Mouse (Mus musculus): ENCODE measurements around the gene Six1. TPM values are rescaled to one million over a fixed set of nuclear protein-coding genes. Genes with fewer than 3 reads are reported as not detected.

The Six1 gene
- polyA plus RNA-seq, 1 experiment, result 0.94 TPM

DNA sequence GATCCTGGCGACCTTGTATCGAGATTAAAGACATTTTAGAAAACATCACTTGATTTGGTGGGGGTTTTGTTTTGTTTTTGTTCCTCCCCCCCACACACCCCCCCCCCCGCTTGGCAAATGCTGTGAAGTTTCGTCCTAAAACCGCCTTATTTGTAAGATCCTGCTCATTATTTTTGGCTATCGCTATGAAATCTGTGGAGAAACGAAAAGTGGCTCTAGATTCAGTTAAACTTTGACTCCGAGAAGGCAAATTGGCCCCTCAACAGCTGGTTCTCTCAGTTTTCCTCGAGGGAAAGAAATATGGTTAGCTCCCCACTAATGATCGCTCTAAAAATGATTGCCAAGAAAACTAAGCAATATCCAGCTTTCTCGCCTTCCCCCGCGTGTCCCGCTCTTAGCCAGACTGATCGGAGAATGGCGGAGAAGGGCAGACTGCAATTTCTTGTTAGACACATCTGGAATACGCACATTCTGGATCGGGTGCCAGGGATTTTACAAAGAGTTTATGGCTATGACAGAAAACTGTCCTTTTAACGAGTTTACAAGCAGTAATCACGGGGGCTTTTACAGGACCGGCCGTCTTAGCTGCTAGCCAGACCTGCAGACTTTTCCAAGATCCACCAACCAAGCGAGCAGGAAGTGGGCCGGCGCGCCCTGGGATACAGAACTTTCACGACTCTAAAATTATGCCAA, 13.0 kb downstream of the Six1 start:
- DNase-seq (ENCODE audit: low read depth), result peak; percentile 53
- TF ChIP-seq POLR2A (IDR thresholded peaks at IDR 0.05; ENCODE audit: borderline replicate concordance, extremely low read depth, insufficient read depth, insufficient read length, poor library complexity, severe bottlenecking) (no peak), CTCF (IDR thresholded peaks at IDR 0.05; ENCODE audit: borderline replicate concordance, extremely low read depth, insufficient read depth, insufficient read length) (no peak)

DNA sequence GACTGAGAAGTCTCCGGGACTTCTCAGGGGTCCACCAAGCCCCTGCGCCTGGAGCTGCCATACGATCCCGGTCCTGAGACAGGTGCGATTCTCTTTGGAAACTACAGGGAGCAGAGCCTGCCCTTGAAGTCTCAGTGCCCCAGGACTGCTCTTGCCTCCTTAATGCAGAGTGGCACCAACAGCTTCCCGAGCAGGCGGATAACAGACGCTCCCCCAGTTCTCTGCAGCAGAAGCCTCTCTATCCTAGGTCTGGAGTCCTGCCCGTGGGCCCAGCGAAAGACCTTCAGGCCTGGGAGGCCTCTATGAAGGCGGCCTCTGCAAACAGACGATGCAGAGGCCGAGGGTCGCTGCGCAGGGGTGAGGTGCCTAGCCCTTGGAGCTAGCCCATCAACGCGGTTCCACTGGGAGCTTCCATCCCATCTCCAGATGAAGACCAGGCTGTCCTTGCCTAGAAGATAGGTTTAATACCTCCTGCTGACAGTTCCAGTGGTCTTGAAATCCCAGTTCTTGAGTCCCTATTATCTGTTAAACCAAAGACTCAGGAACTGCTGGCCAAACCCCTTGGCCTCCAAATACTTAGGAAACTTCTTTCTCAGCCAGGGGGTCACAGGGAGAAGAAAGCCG, 13.6 kb downstream of the Six1 start:
- no peak for TF ChIP-seq POLR2A (IDR thresholded peaks at IDR 0.05; ENCODE audit: borderline replicate concordance, extremely low read depth, insufficient read depth, insufficient read length, poor library complexity, severe bottlenecking)
- TF ChIP-seq CTCF (IDR thresholded peaks at IDR 0.05; ENCODE audit: borderline replicate concordance, extremely low read depth, insufficient read depth, insufficient read length), result no peak
- DNase-seq (ENCODE audit: low read depth), result peak; percentile 29

DNA sequence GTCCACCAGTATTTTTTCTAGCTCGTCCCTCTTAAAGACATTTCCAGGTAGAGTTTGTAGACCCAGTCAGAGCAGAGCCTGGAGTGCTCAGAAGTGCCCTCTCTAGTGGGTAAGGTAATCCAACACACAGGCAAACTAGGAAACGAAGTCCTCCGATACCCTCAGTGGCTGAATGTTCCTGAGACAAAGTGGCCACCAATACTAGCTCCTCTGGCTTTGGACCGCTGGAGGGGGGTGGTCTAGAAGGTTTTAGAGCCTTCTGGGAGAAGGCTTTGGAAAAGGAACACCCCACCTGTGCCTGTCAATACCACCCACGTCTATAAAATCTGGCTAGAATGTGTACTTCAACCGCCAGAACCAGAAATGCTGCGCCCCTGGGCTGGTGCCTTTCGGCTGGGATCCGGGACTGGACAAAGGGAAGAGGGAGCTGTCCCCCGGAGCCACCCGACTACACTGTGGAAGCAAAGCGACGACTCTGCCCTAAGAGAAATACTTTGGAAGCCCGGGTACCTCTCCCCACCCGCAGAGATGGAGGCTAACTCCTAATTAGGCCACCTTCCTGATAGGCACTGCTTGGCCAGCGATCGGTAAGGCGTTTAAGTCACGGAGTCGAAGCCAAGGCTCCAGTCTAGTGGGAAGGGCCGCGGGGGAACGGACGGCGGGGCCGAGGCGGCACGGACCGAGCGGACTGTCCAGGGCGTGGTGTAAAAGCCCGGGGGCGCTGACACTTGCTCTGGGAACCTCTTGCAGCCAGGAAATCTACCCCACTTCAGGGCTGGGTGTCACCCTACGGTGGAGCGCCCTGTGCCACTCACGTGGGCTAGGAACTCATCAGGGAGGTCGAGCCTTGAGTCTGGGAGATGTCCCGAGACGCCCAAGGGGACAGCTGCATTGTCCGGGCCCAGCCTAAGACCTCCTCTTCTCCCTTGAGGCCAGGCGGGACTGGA, 14.4 kb downstream of the Six1 start:
- no peak for TF ChIP-seq POLR2A (IDR thresholded peaks at IDR 0.05; ENCODE audit: borderline replicate concordance, extremely low read depth, insufficient read depth, insufficient read length, poor library complexity, severe bottlenecking)
- peak; percentile 37 for DNase-seq (ENCODE audit: low read depth)

DNA sequence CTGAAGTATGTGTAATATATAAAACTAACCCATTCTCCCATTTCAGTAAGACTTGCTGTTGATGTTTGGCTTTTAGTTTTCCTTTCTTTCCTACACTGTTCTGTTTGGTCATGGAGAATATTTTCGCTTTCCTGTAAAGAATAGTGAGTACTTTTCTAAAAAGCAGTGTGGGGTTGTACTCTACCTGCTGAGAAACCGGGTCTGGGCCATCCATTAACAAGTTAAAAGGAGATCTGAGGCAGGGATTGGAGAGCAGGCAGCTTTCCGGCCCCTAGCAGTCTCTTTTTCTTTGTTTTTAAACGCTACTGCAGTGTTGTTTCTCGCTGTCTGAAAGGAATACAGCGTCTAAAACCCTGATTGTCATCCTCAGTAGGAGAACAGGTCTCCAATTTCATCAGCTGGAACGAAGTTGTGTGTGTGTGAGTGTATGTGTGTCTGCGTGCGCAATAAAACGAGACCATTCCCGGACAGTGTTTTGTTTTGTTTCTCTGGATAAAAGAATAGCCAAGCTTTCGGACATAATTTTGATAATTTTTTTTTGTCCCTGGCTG, 15.2 kb downstream of the Six1 start:
- peak; percentile 39 for DNase-seq (ENCODE audit: low read depth)
- TF ChIP-seq POLR2A (IDR thresholded peaks at IDR 0.05; ENCODE audit: borderline replicate concordance, extremely low read depth, insufficient read depth, insufficient read length, poor library complexity, severe bottlenecking) (no peak), CTCF (IDR thresholded peaks at IDR 0.05; ENCODE audit: borderline replicate concordance, extremely low read depth, insufficient read depth, insufficient read length) (no peak)

- TF ChIP-seq CTCF (IDR thresholded peaks at IDR 0.05; ENCODE audit: borderline replicate concordance, extremely low read depth, insufficient read depth, insufficient read length) (no peak), POLR2A (IDR thresholded peaks at IDR 0.05; ENCODE audit: borderline replicate concordance, extremely low read depth, insufficient read depth, insufficient read length, poor library complexity, severe bottlenecking) (no peak)
Measured at GRCm38 (mm10) chr12:73037385-73038160, 16.1 kb downstream of the Six1 start.

GRCm38 (mm10) chr12:73034901-73035895, 18.5 kb downstream of the Six1 start:
- no peak for TF ChIP-seq CTCF (IDR thresholded peaks at IDR 0.05; ENCODE audit: borderline replicate concordance, extremely low read depth, insufficient read depth, insufficient read length)
- TF ChIP-seq POLR2A (IDR thresholded peaks at IDR 0.05; ENCODE audit: borderline replicate concordance, extremely low read depth, insufficient read depth, insufficient read length, poor library complexity, severe bottlenecking), result no peak
- no peak for DNase-seq (ENCODE audit: low read depth)

More at GRCm38 (mm10) chr12:73037385-73038160, 16.1 kb downstream of the Six1 start:
- DNase-seq (ENCODE audit: low read depth), result peak; percentile 29

DNA sequence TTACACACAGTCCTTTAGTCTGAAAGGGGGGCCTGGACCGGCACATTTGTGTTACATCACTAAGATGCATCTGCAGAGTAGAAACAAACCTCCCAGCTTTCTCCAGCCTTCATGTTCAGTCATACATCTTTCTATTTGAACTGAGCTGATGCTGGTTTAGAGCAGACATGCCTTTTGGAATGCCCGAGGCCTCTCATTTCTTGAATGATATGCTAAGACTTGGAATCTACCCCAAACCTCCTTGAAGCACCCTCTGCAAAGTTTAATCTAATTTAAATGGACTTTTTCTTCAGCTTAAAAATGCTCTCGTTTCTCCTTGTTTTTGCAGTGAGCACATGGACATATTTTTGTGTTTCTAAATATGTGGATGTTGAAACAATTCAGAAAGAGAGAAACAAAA, 21.0 kb downstream of the Six1 start:
- TF ChIP-seq POLR2A (IDR thresholded peaks at IDR 0.05; ENCODE audit: borderline replicate concordance, extremely low read depth, insufficient read depth, insufficient read length, poor library complexity, severe bottlenecking) (no peak), CTCF (IDR thresholded peaks at IDR 0.05; ENCODE audit: borderline replicate concordance, extremely low read depth, insufficient read depth, insufficient read length) (no peak)
- no peak for DNase-seq (ENCODE audit: low read depth)

DNA sequence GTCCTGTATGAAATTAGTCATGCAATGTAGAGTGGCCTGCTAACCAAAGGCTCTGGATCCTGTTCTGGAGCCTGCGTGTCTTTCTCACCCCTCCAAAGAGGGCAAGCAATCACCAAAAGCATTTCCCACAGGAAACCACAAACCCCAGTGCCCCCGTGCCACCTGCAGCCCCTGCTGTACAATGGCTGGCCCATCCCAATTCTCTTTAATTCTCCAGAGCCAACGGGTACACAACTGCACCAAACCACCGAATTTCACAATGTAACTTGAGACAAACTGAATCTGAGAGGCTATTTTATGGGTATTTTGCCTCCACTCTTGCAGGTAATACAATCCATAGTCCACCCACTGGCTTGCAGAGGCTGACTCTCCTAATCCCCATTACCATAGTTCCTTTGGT, 22.4 kb downstream of the Six1 start:
- DNase-seq (ENCODE audit: low read depth), result no peak
- no peak for TF ChIP-seq POLR2A (IDR thresholded peaks at IDR 0.05; ENCODE audit: borderline replicate concordance, extremely low read depth, insufficient read depth, insufficient read length, poor library complexity, severe bottlenecking)
- no peak for TF ChIP-seq CTCF (IDR thresholded peaks at IDR 0.05; ENCODE audit: borderline replicate concordance, extremely low read depth, insufficient read depth, insufficient read length)

DNA sequence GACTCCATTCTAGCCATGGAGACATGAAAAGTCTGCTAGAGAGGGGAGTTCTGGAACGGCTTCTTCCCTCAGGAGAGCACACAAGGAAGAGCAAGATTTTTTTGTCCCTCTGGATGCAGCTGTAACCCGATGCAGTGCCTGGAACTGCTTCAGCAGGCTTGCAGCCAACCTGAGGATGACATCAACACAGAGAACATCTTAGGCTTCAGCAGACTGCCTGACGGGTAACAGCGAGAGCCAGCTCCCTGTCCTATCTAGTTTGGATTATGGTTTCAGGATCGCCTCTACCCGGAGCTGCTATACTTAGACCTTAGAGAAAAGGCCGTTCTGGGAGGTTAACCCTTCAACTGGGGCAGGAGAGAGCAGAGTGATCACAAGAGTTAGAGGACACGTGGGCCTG, 28.2 kb downstream of the Six1 start:
- peak; percentile 25 for DNase-seq (ENCODE audit: low read depth)
- TF ChIP-seq POLR2A (IDR thresholded peaks at IDR 0.05; ENCODE audit: borderline replicate concordance, extremely low read depth, insufficient read depth, insufficient read length, poor library complexity, severe bottlenecking) (no peak), CTCF (IDR thresholded peaks at IDR 0.05; ENCODE audit: borderline replicate concordance, extremely low read depth, insufficient read depth, insufficient read length) (no peak)

Data from brain, embryonic 14.5 days (tissue).